Mouse (Mus musculus): ENCODE measurements around the gene Ugt1a6b. TPM values are rescaled to one million over a fixed set of nuclear protein-coding genes. Genes with fewer than 3 reads are reported as not detected.

The Ugt1a6b gene
- polyA plus RNA-seq, 1 experiment from 2014 or later = not detected

GRCm38 (mm10) chr1:88255989-88256754, 153.1 kb downstream of the Ugt1a6b start:
- H3K36me3 ChIP-seq = peaks cover 17% of the 10 kb centered on the region
- H3K27me3 ChIP-seq = no peaks in the 10 kb centered on the region
- no peak overlapping the region for H3K27ac ChIP-seq (replicated peaks)
- H3K4me1 ChIP-seq = no peaks in the 10 kb centered on the region
- H3K4me2 ChIP-seq (replicated peaks) = no peak overlapping the region
- WGBS = 79% methylated on average over 13 of the region's 13 CpGs
- ATAC-seq (ENCODE audit: low FRiP score, low read depth) = no peak
- H3K9ac ChIP-seq (replicated peaks) = no peak overlapping the region
- H3K9me3 ChIP-seq = peaks cover 80% of the 10 kb centered on the region
- H3K4me3 ChIP-seq = no peak overlapping the region

GRCm38 (mm10) chr1:88256886-88257663, 154.0 kb downstream of the Ugt1a6b start:
- ATAC-seq (ENCODE audit: low FRiP score, low read depth) = no peak
- no peaks in the 10 kb centered on the region for H3K27me3 ChIP-seq
- H3K4me3 ChIP-seq = no peak overlapping the region
- H3K9ac ChIP-seq (replicated peaks) = no peak overlapping the region
- H3K4me2 ChIP-seq (replicated peaks) = no peak overlapping the region
- peaks cover 74% of the 10 kb centered on the region for H3K9me3 ChIP-seq
- 80% methylated on average over 10 of the region's 10 CpGs for WGBS
- no peak overlapping the region for H3K27ac ChIP-seq (replicated peaks)
- no peaks in the 10 kb centered on the region for H3K4me1 ChIP-seq
- H3K36me3 ChIP-seq = peaks cover 26% of the 10 kb centered on the region

- Histone ChIP-seq H3K9me3 (peaks cover 68% of the 10 kb centered on the region), H3K27ac (replicated peaks) (no peak overlapping the region), H3K4me3 (no peak overlapping the region), H3K4me2 (replicated peaks) (no peak overlapping the region), H3K27me3 (no peaks in the 10 kb centered on the region), H3K4me1 (no peaks in the 10 kb centered on the region), H3K9ac (replicated peaks) (no peak overlapping the region), H3K36me3 (peaks cover 31% of the 10 kb centered on the region)
- WGBS = 82% methylated on average over 6 of the region's 6 CpGs
- no peak for ATAC-seq (ENCODE audit: low FRiP score, low read depth)
Observed at GRCm38 (mm10) chr1:88257681-88258080, 154.6 kb downstream of the Ugt1a6b start.

DNA sequence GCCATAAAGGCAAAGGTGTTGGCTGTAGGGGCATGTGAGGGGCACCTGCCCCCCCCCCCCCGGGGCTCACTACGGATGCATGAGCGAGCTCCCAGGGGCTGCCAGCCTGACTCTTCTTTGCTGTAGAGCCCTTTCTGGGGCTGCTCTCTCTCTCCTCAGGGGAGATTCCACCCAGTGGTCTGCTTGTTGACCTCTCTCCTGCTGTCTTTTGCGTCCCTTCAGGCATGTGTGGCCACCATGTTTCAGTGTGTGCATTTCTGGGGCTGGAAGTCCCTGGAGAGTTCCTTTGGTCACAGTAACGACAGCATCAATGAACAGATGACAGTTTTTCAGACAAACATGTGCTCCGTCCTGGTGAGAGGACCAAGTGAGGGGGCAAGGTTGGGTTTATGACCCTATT, 155.3 kb downstream of the Ugt1a6b start:
- H3K27me3 ChIP-seq = no peaks in the 10 kb centered on the region
- H3K4me3 ChIP-seq = no peak overlapping the region
- no peak overlapping the region for H3K27ac ChIP-seq (replicated peaks)
- ATAC-seq (ENCODE audit: low FRiP score, low read depth) = 0 out of 2 replicates have a peak, but pooled peaks have one; percentile 1
- no peaks in the 10 kb centered on the region for H3K4me1 ChIP-seq
- peaks cover 62% of the 10 kb centered on the region for H3K9me3 ChIP-seq
- WGBS = 70% methylated on average over 6 of the region's 6 CpGs
- no peak overlapping the region for H3K4me2 ChIP-seq (replicated peaks)
- no peak overlapping the region for H3K9ac ChIP-seq (replicated peaks)
- H3K36me3 ChIP-seq = peaks cover 38% of the 10 kb centered on the region

DNA sequence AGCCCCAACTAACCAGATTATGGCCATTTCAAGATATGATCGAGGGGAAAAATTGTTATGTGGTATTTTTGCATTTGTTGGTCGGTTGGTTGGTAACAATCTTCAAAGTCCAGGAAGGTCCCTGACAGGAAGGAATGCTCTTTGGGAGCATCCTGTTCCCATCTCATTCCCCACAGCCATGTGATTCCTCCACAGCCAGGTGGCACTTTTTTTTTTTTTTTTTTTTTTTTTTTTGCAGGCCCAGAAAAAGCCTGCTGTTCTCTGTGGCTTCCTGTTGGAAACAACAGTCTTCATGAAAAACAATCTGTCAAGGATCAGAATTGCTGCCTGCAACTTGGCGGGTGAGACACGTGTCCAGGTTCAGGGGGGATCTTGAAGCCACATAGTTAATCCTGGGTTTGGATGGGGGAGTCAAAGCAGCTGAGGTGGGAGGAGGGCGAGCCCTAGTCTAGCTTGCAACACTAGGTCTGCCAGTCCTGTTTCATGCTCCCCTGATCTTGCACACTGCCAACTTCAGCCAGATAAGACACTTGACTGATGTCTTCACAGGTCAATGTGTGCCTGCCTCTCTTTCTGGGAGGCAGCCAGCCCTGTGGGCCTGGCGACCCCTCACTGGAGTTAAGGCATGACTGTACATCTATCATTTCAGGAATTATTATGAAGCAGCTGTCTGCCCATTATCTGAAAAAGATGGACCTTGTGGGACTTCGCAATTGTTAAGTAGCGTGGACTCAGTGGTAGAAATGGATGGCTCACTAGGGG, 156.0 kb downstream of the Ugt1a6b start:
- 80% methylated on average over 8 of the region's 8 CpGs for WGBS
- no peak overlapping the region for H3K4me3 ChIP-seq
- no peak overlapping the region for H3K27ac ChIP-seq (replicated peaks)
- ATAC-seq (ENCODE audit: low FRiP score, low read depth) = 0 out of 2 replicates have a peak, but pooled peaks have one; percentile 3
- H3K36me3 ChIP-seq = peaks cover 45% of the 10 kb centered on the region
- H3K27me3 ChIP-seq = no peaks in the 10 kb centered on the region
- no peak overlapping the region for H3K4me2 ChIP-seq (replicated peaks)
- no peaks in the 10 kb centered on the region for H3K4me1 ChIP-seq
- H3K9ac ChIP-seq (replicated peaks) = no peak overlapping the region
- peaks cover 55% of the 10 kb centered on the region for H3K9me3 ChIP-seq

- peaks cover 51% of the 10 kb centered on the region for H3K36me3 ChIP-seq
- H3K27me3 ChIP-seq = no peaks in the 10 kb centered on the region
- peak; percentile 3; the same call in 1 of the 2 replicates for ATAC-seq (ENCODE audit: low FRiP score, low read depth)
Observed at GRCm38 (mm10) chr1:88259643-88260024, 156.6 kb downstream of the Ugt1a6b start.

GRCm38 (mm10) chr1:88260114-88260513, 157.1 kb downstream of the Ugt1a6b start:
- no peaks in the 10 kb centered on the region for H3K4me1 ChIP-seq
- no peak overlapping the region for H3K4me3 ChIP-seq
- H3K9ac ChIP-seq (replicated peaks) = no peak overlapping the region
- peaks cover 44% of the 10 kb centered on the region for H3K9me3 ChIP-seq
- H3K27ac ChIP-seq (replicated peaks) = no peak overlapping the region
- peak; percentile 14 for ATAC-seq (ENCODE audit: low FRiP score, low read depth)
- peaks cover 55% of the 10 kb centered on the region for H3K36me3 ChIP-seq
- H3K27me3 ChIP-seq = no peaks in the 10 kb centered on the region
- 82% methylated on average over 6 of the region's 6 CpGs for WGBS
- H3K4me2 ChIP-seq (replicated peaks) = no peak overlapping the region

More at GRCm38 (mm10) chr1:88259643-88260024, 156.6 kb downstream of the Ugt1a6b start:
- Histone ChIP-seq H3K4me1 (no peaks in the 10 kb centered on the region), H3K27ac (replicated peaks) (no peak overlapping the region), H3K4me2 (replicated peaks) (no peak overlapping the region), H3K9ac (replicated peaks) (no peak overlapping the region), H3K4me3 (no peak overlapping the region), H3K9me3 (peaks cover 49% of the 10 kb centered on the region)
- 80% methylated on average over 4 of the region's 4 CpGs for WGBS

- Histone ChIP-seq H3K9ac (replicated peaks) (no peak overlapping the region), H3K4me1 (no peaks in the 10 kb centered on the region), H3K4me3 (no peak overlapping the region), H3K27ac (replicated peaks) (no peak overlapping the region), H3K36me3 (peaks cover 62% of the 10 kb centered on the region), H3K27me3 (no peaks in the 10 kb centered on the region), H3K9me3 (peaks cover 37% of the 10 kb centered on the region), H3K4me2 (replicated peaks) (no peak overlapping the region)
- ATAC-seq (ENCODE audit: low FRiP score, low read depth) = no peak
- WGBS = 84% methylated on average over 10 of the region's 10 CpGs
Observed at GRCm38 (mm10) chr1:88260604-88261377, 157.7 kb downstream of the Ugt1a6b start.

DNA sequence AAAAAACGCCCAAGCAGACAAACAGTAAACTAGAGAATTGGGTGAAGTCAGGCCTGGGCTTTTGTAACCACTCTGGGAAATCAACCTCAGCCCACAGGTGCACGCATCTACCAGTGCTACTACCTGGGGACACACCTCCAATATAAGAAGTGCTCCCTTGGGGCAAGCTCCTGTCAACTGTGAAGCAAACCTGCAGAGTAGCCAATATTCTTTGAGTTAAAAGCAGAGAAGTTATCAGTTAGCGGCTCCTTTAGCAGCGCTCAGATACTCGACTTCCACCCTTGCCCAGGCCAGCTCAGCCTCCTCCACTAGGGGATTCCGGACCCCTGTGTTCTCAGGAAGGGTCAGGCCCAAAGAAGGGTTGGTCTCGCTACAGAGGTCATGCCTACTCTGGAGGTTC, 158.7 kb downstream of the Ugt1a6b start:
- peaks cover 28% of the 10 kb centered on the region for H3K9me3 ChIP-seq
- H3K36me3 ChIP-seq = peaks cover 71% of the 10 kb centered on the region
- H3K9ac ChIP-seq (replicated peaks) = no peak overlapping the region
- no peak for ATAC-seq (ENCODE audit: low FRiP score, low read depth)
- no peaks in the 10 kb centered on the region for H3K4me1 ChIP-seq
- no peaks in the 10 kb centered on the region for H3K27me3 ChIP-seq
- H3K4me3 ChIP-seq = no peak overlapping the region
- H3K27ac ChIP-seq (replicated peaks) = no peak overlapping the region
- no peak overlapping the region for H3K4me2 ChIP-seq (replicated peaks)
- 87% methylated on average over 7 of the region's 7 CpGs for WGBS

GRCm38 (mm10) chr1:88262255-88262654, 159.2 kb downstream of the Ugt1a6b start:
- no peak overlapping the region for H3K4me2 ChIP-seq (replicated peaks)
- H3K4me3 ChIP-seq = no peak overlapping the region
- ATAC-seq (ENCODE audit: low FRiP score, low read depth) = no peak
- H3K9ac ChIP-seq (replicated peaks) = no peak overlapping the region
- WGBS = 87% methylated on average over 4 of the region's 4 CpGs
- peaks cover 23% of the 10 kb centered on the region for H3K9me3 ChIP-seq
- no peaks in the 10 kb centered on the region for H3K27me3 ChIP-seq
- no peak overlapping the region for H3K27ac ChIP-seq (replicated peaks)
- peaks cover 77% of the 10 kb centered on the region for H3K36me3 ChIP-seq
- no peaks in the 10 kb centered on the region for H3K4me1 ChIP-seq

DNA sequence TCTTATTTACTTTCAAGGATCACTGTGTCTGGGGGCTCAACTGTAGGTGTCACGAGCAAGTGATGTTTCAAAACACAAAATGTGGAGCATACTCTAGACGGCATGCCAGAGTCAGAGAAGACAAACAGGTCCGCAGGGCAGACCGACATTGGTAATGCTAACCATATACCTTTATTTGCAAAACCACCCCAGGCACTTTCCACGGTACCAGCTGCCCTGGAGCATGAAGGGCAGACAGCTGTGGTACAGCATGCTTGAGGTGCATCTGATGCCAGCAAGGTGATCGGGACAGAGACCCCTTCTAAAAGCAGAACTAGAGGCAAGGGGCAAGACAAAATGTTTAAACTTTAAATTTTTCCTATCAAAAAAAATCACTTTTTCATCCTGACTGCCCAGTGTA, 159.9 kb downstream of the Ugt1a6b start:
- Histone ChIP-seq H3K27ac (replicated peaks) (no peak overlapping the region), H3K4me1 (no peaks in the 10 kb centered on the region), H3K4me3 (no peak overlapping the region), H3K9me3 (peaks cover 16% of the 10 kb centered on the region), H3K9ac (replicated peaks) (no peak overlapping the region), H3K27me3 (no peaks in the 10 kb centered on the region), H3K4me2 (replicated peaks) (no peak overlapping the region), H3K36me3 (peaks cover 84% of the 10 kb centered on the region)
- ATAC-seq (ENCODE audit: low FRiP score, low read depth) = no peak
- 78% methylated on average over 6 of the region's 6 CpGs for WGBS
